Mouse (Mus musculus): ENCODE measurements at regions not wholly inside any gene's neighbourhood (a gene's known extent, or its start where the extent isn't known, plus 50 kb on each side); places are given as distances from the start of the nearest gene placed in this dataset.

- WGBS (ENCODE audit: insufficient replicate concordance): 37% methylated on average over 3 of the region's 3 CpGs
Measured at GRCm38 (mm10) chr9:8838891-8839290, 60.7 kb upstream of the Pgr start.

More at GRCm38 (mm10) chr9:8838891-8839290, 60.7 kb upstream of the Pgr start:
- H3K27me3 ChIP-seq (replicated peaks): no peaks in the 10 kb centered on the region
- ATAC-seq: no peak
- no peaks in the 10 kb centered on the region for H3K4me1 ChIP-seq
- H3K4me3 ChIP-seq: no peak overlapping the region
- no peak overlapping the region for H3K4me2 ChIP-seq
- no peak overlapping the region for H3K9ac ChIP-seq
- no peaks in the 10 kb centered on the region for H3K9me3 ChIP-seq (replicated peaks)
- H3K27ac ChIP-seq: no peak overlapping the region
- H3K36me3 ChIP-seq: no peaks in the 10 kb centered on the region
